Mouse (Mus musculus): ENCODE measurements at regions not wholly inside any gene's neighbourhood (a gene's known extent, or its start where the extent isn't known, plus 50 kb on each side); places are given as distances from the start of the nearest gene placed in this dataset.

DNA sequence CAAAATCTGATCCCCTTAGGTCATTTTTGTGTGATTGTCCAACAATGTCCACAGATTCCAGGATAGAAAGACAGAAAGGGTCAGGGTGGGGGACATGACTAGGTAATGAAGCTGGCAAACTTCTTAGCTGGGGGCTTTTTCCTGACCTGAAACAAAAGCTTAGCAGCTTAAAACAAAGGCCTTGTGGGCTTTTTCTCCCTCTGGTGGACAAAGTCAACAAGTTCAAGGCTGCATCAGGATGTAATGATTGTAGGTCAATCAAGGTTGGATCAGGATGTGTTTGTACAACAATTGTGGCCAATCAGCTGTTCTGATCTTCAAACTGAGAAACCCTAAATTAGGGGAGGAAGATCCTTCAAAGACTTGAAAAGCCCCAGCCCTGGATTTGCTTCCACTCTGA lies 252.0 kb upstream of the Prkcq start:
- H3K9me3 ChIP-seq (ENCODE audit: control insufficient read depth, low read length) = no peaks in the 10 kb centered on the region
- no peak overlapping the region for H3K4me2 ChIP-seq (ENCODE audit: low read length)
- H3K27ac ChIP-seq (replicated peaks in 1 of 2; ENCODE audit: control insufficient read depth in 1 of 2, insufficient read depth in 1 of 2, low read depth in 2 of 2, low read length in 2 of 2) = no peak overlapping the region
- no peaks in the 10 kb centered on the region for H3K36me3 ChIP-seq (ENCODE audit: control insufficient read depth, insufficient read depth, low read length)
- H3K27me3 ChIP-seq (ENCODE audit: control insufficient read depth, insufficient read depth, low read length) = no peaks in the 10 kb centered on the region
- H3K4me1 ChIP-seq (ENCODE audit: control insufficient read depth in 2 of 2, insufficient read depth in 2 of 2, low read length in 2 of 2) = no peaks in the 10 kb centered on the region; a peak in 1 of 4 replicates
- no peak for ATAC-seq (ENCODE audit: insufficient number of reproducible peaks, insufficient read depth, low FRiP score, low read depth)
- H3K4me3 ChIP-seq (ENCODE audit: control insufficient read depth in 1 of 2, insufficient read depth in 1 of 2, low read depth in 1 of 2, low read length in 2 of 2) = no peak overlapping the region
- no peak overlapping the region for H3K9ac ChIP-seq (ENCODE audit: low read length)

DNA sequence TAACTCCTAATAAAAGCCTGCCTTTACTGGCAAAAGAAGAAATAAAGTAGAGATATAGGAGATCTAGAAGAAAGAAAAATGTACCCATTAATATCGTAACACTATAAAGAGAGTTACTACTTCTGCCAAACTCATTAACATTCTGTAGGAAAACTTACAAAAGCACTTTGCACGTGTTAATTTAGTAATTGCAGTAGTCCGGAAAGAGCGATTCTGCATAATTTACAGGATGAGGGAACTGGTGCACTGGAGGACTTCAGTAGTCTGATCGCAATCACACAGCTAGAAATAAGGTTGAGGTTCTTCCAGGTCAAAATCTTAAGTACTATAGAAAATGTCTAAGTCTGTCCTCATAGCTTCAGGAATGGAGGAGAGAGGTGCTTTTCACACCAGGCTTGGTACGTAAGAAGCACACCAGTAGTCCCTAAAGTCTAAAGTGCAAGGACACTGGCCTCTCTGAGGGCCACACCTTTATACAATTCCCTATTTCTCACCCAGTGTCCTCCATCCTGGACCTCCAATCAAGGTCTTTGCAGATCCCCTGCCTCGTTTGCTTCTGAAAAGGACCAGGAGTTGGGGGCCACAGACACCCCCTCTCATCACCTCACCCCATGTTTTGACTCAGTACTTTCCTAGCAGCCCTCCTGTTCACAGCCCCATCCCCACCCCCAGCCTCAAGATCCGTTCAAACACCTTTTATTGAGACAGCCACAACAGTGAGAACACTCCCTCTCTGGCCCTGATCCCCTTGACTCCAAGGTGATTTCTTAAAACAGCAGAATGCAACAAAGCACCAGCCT lies 251.0 kb upstream of the Prkcq start:
- no peaks in the 10 kb centered on the region for H3K27me3 ChIP-seq (ENCODE audit: control insufficient read depth, insufficient read depth, low read length)
- H3K9ac ChIP-seq (ENCODE audit: low read length) = no peak overlapping the region
- WGBS = 60% methylated on average over 8 of the region's 8 CpGs
- no peak overlapping the region for H3K4me3 ChIP-seq (ENCODE audit: control insufficient read depth in 1 of 2, insufficient read depth in 1 of 2, low read depth in 1 of 2, low read length in 2 of 2)
- H3K36me3 ChIP-seq (ENCODE audit: control insufficient read depth, insufficient read depth, low read length) = no peaks in the 10 kb centered on the region
- H3K4me1 ChIP-seq (ENCODE audit: control insufficient read depth in 2 of 2, insufficient read depth in 2 of 2, low read length in 2 of 2) = no peaks in the 10 kb centered on the region; a peak in 1 of 4 replicates
- no peak for ATAC-seq (ENCODE audit: insufficient number of reproducible peaks, insufficient read depth, low FRiP score, low read depth)
- no peak overlapping the region for H3K27ac ChIP-seq (replicated peaks in 1 of 2; ENCODE audit: control insufficient read depth in 1 of 2, insufficient read depth in 1 of 2, low read depth in 2 of 2, low read length in 2 of 2)
- H3K4me2 ChIP-seq (ENCODE audit: low read length) = no peak overlapping the region
- no peaks in the 10 kb centered on the region for H3K9me3 ChIP-seq (ENCODE audit: control insufficient read depth, low read length)

DNA sequence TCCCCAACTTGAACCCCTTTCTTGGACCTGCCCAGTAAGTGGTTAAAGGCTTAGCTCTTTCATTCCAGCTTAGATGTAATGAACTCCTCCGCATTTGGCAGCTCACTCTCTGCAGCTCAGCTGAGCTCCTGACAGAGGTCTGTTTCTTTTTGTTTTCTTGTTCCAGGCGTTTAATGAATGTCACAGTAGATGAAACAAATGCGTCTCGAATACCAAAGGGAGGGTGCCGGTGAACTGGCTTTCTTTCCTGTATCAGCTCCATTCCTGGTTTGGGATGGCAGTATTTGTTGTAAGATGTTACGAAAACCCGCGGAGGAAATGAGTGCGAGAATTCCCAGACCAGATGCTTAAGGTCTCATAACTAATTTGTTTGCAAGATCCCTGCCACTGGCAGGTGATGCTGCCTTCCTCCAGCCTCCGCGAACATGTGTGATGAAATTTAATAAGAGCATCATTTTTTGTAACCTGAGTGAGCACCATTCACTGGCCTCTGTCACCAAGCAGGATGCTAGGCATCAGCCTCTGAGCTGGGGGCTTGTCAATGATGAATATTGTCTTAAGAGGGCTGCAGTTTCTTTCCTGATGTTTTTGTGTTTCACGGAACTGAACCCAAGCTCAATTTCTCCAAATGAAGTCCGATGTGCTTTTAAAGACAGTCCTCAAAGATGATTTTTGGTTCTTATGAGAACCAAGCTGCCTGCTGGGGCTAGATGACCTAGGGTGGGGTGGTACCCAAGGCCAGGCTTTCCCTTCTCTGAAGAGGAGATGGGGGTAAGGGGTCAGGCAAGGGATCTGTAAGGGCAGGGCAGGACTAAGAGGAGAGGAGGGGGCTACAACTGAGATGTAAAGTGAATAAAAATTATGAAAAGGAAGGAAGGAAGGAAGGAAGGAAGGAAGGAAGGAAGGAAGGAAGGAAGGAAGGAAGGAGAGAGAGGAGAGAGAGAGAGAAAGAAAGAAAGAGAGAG lies 250.1 kb upstream of the Prkcq start:
- H3K27ac ChIP-seq (replicated peaks in 1 of 2; ENCODE audit: control insufficient read depth in 1 of 2, insufficient read depth in 1 of 2, low read depth in 2 of 2, low read length in 2 of 2) = no peak overlapping the region
- no peaks in the 10 kb centered on the region for H3K36me3 ChIP-seq (ENCODE audit: control insufficient read depth, insufficient read depth, low read length)
- 29% methylated on average over 13 of the region's 13 CpGs for WGBS
- no peaks in the 10 kb centered on the region for H3K9me3 ChIP-seq (ENCODE audit: control insufficient read depth, low read length)
- no peaks in the 10 kb centered on the region; a peak in 1 of 4 replicates for H3K4me1 ChIP-seq (ENCODE audit: control insufficient read depth in 2 of 2, insufficient read depth in 2 of 2, low read length in 2 of 2)
- no peak overlapping the region for H3K4me3 ChIP-seq (ENCODE audit: control insufficient read depth in 1 of 2, insufficient read depth in 1 of 2, low read depth in 1 of 2, low read length in 2 of 2)
- H3K4me2 ChIP-seq (ENCODE audit: low read length) = no peak overlapping the region
- H3K27me3 ChIP-seq (ENCODE audit: control insufficient read depth, insufficient read depth, low read length) = no peaks in the 10 kb centered on the region
- no peak for ATAC-seq (ENCODE audit: insufficient number of reproducible peaks, insufficient read depth, low FRiP score, low read depth)
- H3K9ac ChIP-seq (ENCODE audit: low read length) = no peak overlapping the region

DNA sequence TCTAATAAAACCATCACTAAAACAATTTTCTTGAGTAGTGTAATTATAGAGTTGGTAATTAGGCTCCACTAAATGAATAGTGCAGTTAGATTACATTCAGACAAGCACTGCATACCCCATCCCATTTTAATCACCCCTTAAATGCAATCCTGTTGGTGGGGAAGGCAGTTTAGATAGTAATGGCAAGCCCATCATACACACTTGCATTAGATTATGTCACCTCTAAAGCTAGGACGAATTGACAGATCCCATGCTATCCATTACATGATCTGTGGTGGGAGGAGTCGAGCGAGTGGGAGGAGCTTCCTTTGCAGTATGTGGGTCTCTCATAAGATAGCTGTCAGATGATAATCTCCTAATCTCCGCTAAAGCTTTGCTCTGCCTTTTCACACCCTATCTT lies 247.9 kb upstream of the Prkcq start:
- 55% methylated on average over 4 of the region's 4 CpGs for WGBS
- Histone ChIP-seq H3K4me3 (ENCODE audit: control insufficient read depth in 1 of 2, insufficient read depth in 1 of 2, low read depth in 1 of 2, low read length in 2 of 2) (no peak overlapping the region), H3K27ac (replicated peaks in 1 of 2; ENCODE audit: control insufficient read depth in 1 of 2, insufficient read depth in 1 of 2, low read depth in 2 of 2, low read length in 2 of 2) (no peak overlapping the region), H3K9me3 (ENCODE audit: control insufficient read depth, low read length) (no peaks in the 10 kb centered on the region), H3K36me3 (ENCODE audit: control insufficient read depth, insufficient read depth, low read length) (no peaks in the 10 kb centered on the region), H3K4me2 (ENCODE audit: low read length) (no peak overlapping the region), H3K27me3 (ENCODE audit: control insufficient read depth, insufficient read depth, low read length) (no peaks in the 10 kb centered on the region), H3K4me1 (ENCODE audit: control insufficient read depth in 2 of 2, insufficient read depth in 2 of 2, low read length in 2 of 2) (no peaks in the 10 kb centered on the region; a peak in 1 of 4 replicates), H3K9ac (ENCODE audit: low read length) (no peak overlapping the region)
- no peak for ATAC-seq (ENCODE audit: insufficient number of reproducible peaks, insufficient read depth, low FRiP score, low read depth)

DNA sequence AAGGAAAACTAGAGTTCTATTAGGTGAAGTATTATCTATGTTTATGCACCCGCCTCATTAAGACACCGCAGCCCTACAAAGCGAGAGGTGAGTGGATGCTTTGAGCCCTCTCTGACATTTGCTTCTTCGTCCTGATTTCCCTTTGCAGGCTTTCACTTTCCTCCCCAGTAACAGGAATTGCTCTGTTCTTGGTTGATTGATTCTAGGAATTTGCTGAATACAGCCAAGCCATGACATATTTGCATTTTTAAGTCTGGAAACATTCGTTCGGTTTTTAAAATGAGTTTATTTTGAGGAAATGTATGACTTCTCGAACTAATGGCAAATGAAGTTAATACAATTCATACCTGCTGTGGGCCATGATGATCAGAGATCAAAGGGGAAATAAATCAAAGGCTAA lies 246.5 kb upstream of the Prkcq start:
- Histone ChIP-seq H3K9me3 (ENCODE audit: control insufficient read depth, low read length) (no peaks in the 10 kb centered on the region), H3K4me2 (ENCODE audit: low read length) (no peak overlapping the region), H3K27ac (replicated peaks in 1 of 2; ENCODE audit: control insufficient read depth in 1 of 2, insufficient read depth in 1 of 2, low read depth in 2 of 2, low read length in 2 of 2) (no peak overlapping the region), H3K9ac (ENCODE audit: low read length) (no peak overlapping the region), H3K27me3 (ENCODE audit: control insufficient read depth, insufficient read depth, low read length) (no peaks in the 10 kb centered on the region), H3K4me1 (ENCODE audit: control insufficient read depth in 2 of 2, insufficient read depth in 2 of 2, low read length in 2 of 2) (no peaks in the 10 kb centered on the region; a peak in 1 of 4 replicates), H3K36me3 (ENCODE audit: control insufficient read depth, insufficient read depth, low read length) (no peaks in the 10 kb centered on the region), H3K4me3 (ENCODE audit: control insufficient read depth in 1 of 2, insufficient read depth in 1 of 2, low read depth in 1 of 2, low read length in 2 of 2) (no peak overlapping the region)
- 79% methylated on average over 7 of the region's 7 CpGs for WGBS
- ATAC-seq (ENCODE audit: insufficient number of reproducible peaks, insufficient read depth, low FRiP score, low read depth) = no peak

DNA sequence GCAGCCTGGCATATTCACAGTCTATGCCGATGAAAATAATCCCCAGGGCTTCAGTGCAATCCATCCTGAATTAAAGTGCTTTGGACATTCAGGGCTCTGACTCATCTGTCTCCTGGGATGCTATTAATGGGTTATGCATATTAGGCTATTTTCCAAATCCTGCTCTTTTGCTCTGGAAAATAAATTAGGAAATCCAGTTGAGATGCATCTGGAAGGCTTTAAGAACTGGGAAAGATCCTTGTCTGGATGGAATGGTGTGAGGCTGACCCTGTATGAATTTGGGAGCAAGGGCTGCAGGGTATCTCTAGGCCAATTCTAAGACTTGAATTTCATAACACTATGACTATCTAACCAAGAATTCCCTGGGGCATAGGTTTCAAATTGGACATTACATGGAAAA lies 234.5 kb upstream of the Prkcq start:
- Histone ChIP-seq H3K4me3 (ENCODE audit: control insufficient read depth in 1 of 2, insufficient read depth in 1 of 2, low read depth in 1 of 2, low read length in 2 of 2) (no peak overlapping the region), H3K9me3 (ENCODE audit: control insufficient read depth, low read length) (no peaks in the 10 kb centered on the region), H3K4me1 (ENCODE audit: control insufficient read depth in 2 of 2, insufficient read depth in 2 of 2, low read length in 2 of 2) (no peaks in the 10 kb centered on the region), H3K27ac (replicated peaks in 1 of 2; ENCODE audit: control insufficient read depth in 1 of 2, insufficient read depth in 1 of 2, low read depth in 2 of 2, low read length in 2 of 2) (no peak overlapping the region), H3K4me2 (ENCODE audit: low read length) (no peak overlapping the region), H3K36me3 (ENCODE audit: control insufficient read depth, insufficient read depth, low read length) (no peaks in the 10 kb centered on the region), H3K9ac (ENCODE audit: low read length) (no peak overlapping the region), H3K27me3 (ENCODE audit: control insufficient read depth, insufficient read depth, low read length) (no peaks in the 10 kb centered on the region)
- 79% methylated on average over 1 of the region's 1 CpGs for WGBS
- ATAC-seq (ENCODE audit: insufficient number of reproducible peaks, insufficient read depth, low FRiP score, low read depth) = no peak

DNA sequence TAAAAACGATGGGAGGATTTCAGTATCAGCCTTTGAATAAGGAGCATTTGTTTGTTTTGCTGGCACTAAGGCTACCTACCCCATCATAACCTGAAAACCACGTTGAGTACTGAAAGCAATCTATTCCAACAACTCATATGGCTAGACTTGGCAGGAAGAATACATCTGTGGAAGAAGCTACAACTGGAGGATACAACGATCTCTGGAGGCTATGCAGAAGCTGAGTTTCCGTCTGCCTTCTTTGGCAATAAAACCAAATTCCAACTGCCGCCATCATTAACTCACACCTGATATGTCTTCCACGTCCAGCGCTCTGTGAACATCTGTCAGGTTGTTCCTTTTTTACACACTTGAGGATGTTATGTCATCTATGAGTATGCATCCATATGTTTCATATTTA lies 206.7 kb upstream of the Prkcq start:
- Histone ChIP-seq H3K4me3 (ENCODE audit: control insufficient read depth in 1 of 2, insufficient read depth in 1 of 2, low read depth in 1 of 2, low read length in 2 of 2) (no peak overlapping the region), H3K27ac (replicated peaks in 1 of 2; ENCODE audit: control insufficient read depth in 1 of 2, insufficient read depth in 1 of 2, low read depth in 2 of 2, low read length in 2 of 2) (no peak overlapping the region), H3K9ac (ENCODE audit: low read length) (no peak overlapping the region), H3K4me1 (ENCODE audit: control insufficient read depth in 2 of 2, insufficient read depth in 2 of 2, low read length in 2 of 2) (no peaks in the 10 kb centered on the region), H3K36me3 (ENCODE audit: control insufficient read depth, insufficient read depth, low read length) (no peaks in the 10 kb centered on the region), H3K27me3 (ENCODE audit: control insufficient read depth, insufficient read depth, low read length) (no peaks in the 10 kb centered on the region), H3K9me3 (ENCODE audit: control insufficient read depth, low read length) (no peaks in the 10 kb centered on the region), H3K4me2 (ENCODE audit: low read length) (no peak overlapping the region)
- ATAC-seq (ENCODE audit: insufficient number of reproducible peaks, insufficient read depth, low FRiP score, low read depth) = no peak
- WGBS = 78% methylated on average over 7 of the region's 7 CpGs
